Mouse (Mus musculus): ENCODE data around the gene Lrfn3. TPM values are rescaled to one million over a fixed set of nuclear protein-coding genes. Genes with fewer than 3 reads are reported as not detected.

Gene Lrfn3
- polyA plus RNA-seq, 1 experiment from 2014 or later, result 7.4 TPM

DNA sequence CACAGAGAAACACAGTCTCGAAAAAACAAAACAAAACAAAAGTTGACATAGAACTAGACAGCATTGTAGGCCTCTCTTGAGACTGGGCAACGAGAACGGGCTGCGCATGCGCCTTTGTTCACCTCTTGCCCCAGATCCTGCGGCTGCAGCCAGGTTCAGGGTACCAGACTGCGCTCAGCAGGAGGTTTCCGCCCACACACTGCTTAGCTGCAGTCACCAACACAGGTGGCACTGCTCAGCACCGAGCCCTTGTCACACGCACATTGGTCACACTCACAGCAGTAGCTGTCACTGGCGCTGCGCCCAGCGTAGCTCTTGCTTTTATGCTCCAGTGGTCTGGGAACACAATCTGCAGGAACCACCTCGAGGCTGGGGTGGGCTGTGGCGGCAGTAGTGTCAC is 35.4 kb downstream of the Lrfn3 start:
- peaks cover 9% of the 10 kb centered on the region for H3K4me1 ChIP-seq (ENCODE audit: insufficient read depth)
- H3K27me3 ChIP-seq (ENCODE audit: insufficient read depth, low read length), result no peaks in the 10 kb centered on the region
- H3K27ac ChIP-seq (ENCODE audit: low read depth), result no peak overlapping the region
- H3K4me3 ChIP-seq (ENCODE audit: low read depth, low read length), result no peak overlapping the region
- ATAC-seq, result no peak
- H3K4me2 ChIP-seq (ENCODE audit: low read depth, low read length), result no peak overlapping the region
- no peak overlapping the region for H3K9ac ChIP-seq (replicated peaks)
- whole genome bisulfite sequencing (ENCODE audit: insufficient replicate concordance), result 64% methylated on average over 15 of the region's 15 CpGs
- H3K36me3 ChIP-seq (replicated peaks; ENCODE audit: insufficient read depth, low read length), result no peaks in the 10 kb centered on the region
- peaks cover 2% of the 10 kb centered on the region; the same call in 1 of the 2 replicates for H3K9me3 ChIP-seq (ENCODE audit: low read length)
- TF ChIP-seq EP300 (IDR thresholded peaks at IDR 0.05; ENCODE audit: low read depth) (no peak), CTCF (IDR thresholded peaks at IDR 0.05; ENCODE audit: low read depth) (no peak)
- DNase-seq, result no peak

GRCm38 (mm10) chr7:30326427-30326826 is 36.1 kb downstream of the Lrfn3 start:
- no peak for DNase-seq
- H3K27ac ChIP-seq (ENCODE audit: low read depth), result no peak overlapping the region
- no peaks in the 10 kb centered on the region for H3K27me3 ChIP-seq (ENCODE audit: insufficient read depth, low read length)
- no peak for ATAC-seq
- no peaks in the 10 kb centered on the region for H3K36me3 ChIP-seq (replicated peaks; ENCODE audit: insufficient read depth, low read length)
- H3K4me3 ChIP-seq (ENCODE audit: low read depth, low read length), result no peak overlapping the region
- no peak overlapping the region for H3K9ac ChIP-seq (replicated peaks)
- no peak overlapping the region for H3K4me2 ChIP-seq (ENCODE audit: low read depth, low read length)
- peaks cover 11% of the 10 kb centered on the region for H3K4me1 ChIP-seq (ENCODE audit: insufficient read depth)
- peaks cover 2% of the 10 kb centered on the region; the same call in 1 of the 2 replicates for H3K9me3 ChIP-seq (ENCODE audit: low read length)
- no peak for TF ChIP-seq EP300 (IDR thresholded peaks at IDR 0.05; ENCODE audit: low read depth)
- TF ChIP-seq CTCF (IDR thresholded peaks at IDR 0.05; ENCODE audit: low read depth), result no peak

GRCm38 (mm10) chr7:30325364-30325763 is 37.2 kb downstream of the Lrfn3 start:
- Histone ChIP-seq H3K4me2 (ENCODE audit: low read depth, low read length) (no peak overlapping the region), H3K9me3 (ENCODE audit: low read length) (peaks cover 2% of the 10 kb centered on the region; the same call in 1 of the 2 replicates), H3K27me3 (ENCODE audit: insufficient read depth, low read length) (no peaks in the 10 kb centered on the region), H3K4me3 (ENCODE audit: low read depth, low read length) (no peak overlapping the region), H3K4me1 (ENCODE audit: insufficient read depth) (peaks cover 21% of the 10 kb centered on the region), H3K27ac (ENCODE audit: low read depth) (no peak overlapping the region), H3K36me3 (replicated peaks; ENCODE audit: insufficient read depth, low read length) (no peaks in the 10 kb centered on the region), H3K9ac (replicated peaks) (no peak overlapping the region)
- DNase-seq (peak; percentile 74), ATAC-seq (no peak)
- TF ChIP-seq EP300 (IDR thresholded peaks at IDR 0.05; ENCODE audit: low read depth) (no peak), CTCF (IDR thresholded peaks at IDR 0.05; ENCODE audit: low read depth) (peak; percentile 82)
- 45% methylated on average over 2 of the region's 2 CpGs for WGBS (ENCODE audit: insufficient replicate concordance)

DNA sequence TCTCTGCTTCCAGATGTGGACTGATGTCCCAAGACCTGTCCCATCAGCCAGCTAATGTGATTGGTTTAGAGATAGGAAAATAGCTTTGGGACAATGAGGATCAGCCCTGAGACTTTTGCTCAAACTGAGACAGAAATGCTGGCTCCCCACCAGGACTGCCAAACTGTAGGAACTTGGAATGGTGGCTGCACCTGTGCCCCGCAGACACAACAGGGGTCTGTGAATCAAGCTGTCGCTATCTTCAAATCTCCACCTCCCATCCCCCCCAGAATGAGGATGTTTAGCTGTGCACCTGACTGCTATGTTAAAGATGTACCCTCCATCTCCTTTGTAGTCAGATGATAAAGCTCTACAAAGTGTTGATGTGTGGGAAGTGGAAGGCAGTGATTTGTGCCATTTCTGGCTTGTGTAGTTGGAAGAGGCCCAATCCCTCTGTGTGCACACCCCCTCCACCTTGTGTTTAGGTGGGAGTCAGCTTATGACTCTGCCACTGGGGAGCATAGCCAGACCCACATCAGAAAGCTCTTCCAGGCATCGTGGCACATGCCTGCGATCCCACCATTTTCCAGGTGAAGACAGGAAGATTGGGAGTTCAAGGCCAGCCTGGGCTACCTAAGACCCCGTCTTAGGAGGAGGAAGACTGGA is 38.1 kb downstream of the Lrfn3 start:
- Histone ChIP-seq H3K36me3 (replicated peaks; ENCODE audit: insufficient read depth, low read length) (no peaks in the 10 kb centered on the region), H3K9me3 (ENCODE audit: low read length) (peaks cover 2% of the 10 kb centered on the region; the same call in 1 of the 2 replicates), H3K4me2 (ENCODE audit: low read depth, low read length) (no peak overlapping the region), H3K4me3 (ENCODE audit: low read depth, low read length) (no peak overlapping the region), H3K27ac (ENCODE audit: low read depth) (no peak overlapping the region), H3K27me3 (ENCODE audit: insufficient read depth, low read length) (no peaks in the 10 kb centered on the region), H3K4me1 (ENCODE audit: insufficient read depth) (peaks cover 21% of the 10 kb centered on the region), H3K9ac (replicated peaks) (no peak overlapping the region)
- no peak for DNase-seq
- 73% methylated on average over 5 of the region's 5 CpGs for WGBS (ENCODE audit: insufficient replicate concordance)
- TF ChIP-seq EP300 (IDR thresholded peaks at IDR 0.05; ENCODE audit: low read depth) (no peak), CTCF (IDR thresholded peaks at IDR 0.05; ENCODE audit: low read depth) (no peak)
- ATAC-seq, result no peak

DNA sequence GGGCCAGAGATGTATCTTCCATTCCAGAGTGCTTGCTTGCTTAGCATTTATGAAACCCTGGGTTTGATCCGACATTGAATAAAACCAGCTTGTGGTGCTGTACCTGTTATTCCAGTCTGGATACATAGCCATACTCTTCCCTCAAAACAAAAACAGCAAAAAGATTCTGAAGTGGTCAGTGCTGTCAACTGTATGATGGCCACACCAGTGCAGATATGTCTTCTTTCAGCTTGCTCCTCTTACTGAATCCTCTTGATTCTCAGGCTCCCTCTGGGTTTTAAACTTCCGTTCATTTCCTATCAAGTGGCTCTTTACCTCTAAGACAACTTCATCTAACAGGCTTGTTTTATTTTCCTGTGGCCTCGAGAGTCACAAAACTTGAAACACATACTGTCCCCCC is 38.8 kb downstream of the Lrfn3 start, which contains the start of gene Sdhaf1:
Gene Sdhaf1 (minus strand): TSS at position 101 of the 400 bp plus-strand sequence.
- TF ChIP-seq EP300 (IDR thresholded peaks at IDR 0.05; ENCODE audit: low read depth) (no peak), CTCF (IDR thresholded peaks at IDR 0.05; ENCODE audit: low read depth) (no peak)
- H3K27ac ChIP-seq (ENCODE audit: low read depth), result peak within 1 kb of the TSS; percentile 93
- 69% methylated on average over 3 of the region's 3 CpGs for WGBS (ENCODE audit: insufficient replicate concordance)
- H3K4me1 ChIP-seq (ENCODE audit: insufficient read depth), result peaks cover 21% of the 10 kb centered on the region
- no peak for DNase-seq
- H3K4me2 ChIP-seq (ENCODE audit: low read depth, low read length), result peak within 1 kb of the TSS; percentile 89
- H3K4me3 ChIP-seq (ENCODE audit: low read depth, low read length), result peak within 1 kb of the TSS; percentile 68
- no peaks in the 10 kb centered on the region for H3K36me3 ChIP-seq (replicated peaks; ENCODE audit: insufficient read depth, low read length)
- H3K9ac ChIP-seq (replicated peaks), result peak within 1 kb of the TSS; percentile 74
- no peak for ATAC-seq
- H3K9me3 ChIP-seq (ENCODE audit: low read length), result peaks cover 2% of the 10 kb centered on the region; the same call in 1 of the 2 replicates
- no peaks in the 10 kb centered on the region for H3K27me3 ChIP-seq (ENCODE audit: insufficient read depth, low read length)

DNA sequence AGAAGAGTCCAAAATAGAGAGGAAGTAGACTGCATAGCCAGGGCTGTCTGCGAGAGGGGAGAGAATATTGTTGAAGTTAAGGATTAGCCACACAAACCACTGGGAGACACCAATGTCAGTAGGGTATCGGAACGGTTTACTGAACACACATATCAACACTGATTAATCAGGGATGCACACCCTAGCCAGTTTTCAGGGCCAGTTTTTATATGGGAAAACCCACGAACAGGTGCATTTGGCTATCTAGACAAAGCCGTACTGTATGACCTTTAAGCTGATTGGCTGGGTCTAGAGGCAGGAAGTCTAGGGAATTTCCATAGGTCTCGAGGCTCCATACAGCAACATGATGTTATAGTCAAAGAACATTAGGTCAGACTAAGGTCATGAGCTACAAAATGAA is 39.7 kb downstream of the Lrfn3 start:
- Histone ChIP-seq H3K4me3 (ENCODE audit: low read depth, low read length) (peak overlapping the region; percentile 68), H3K36me3 (replicated peaks; ENCODE audit: insufficient read depth, low read length) (no peaks in the 10 kb centered on the region), H3K9me3 (ENCODE audit: low read length) (peaks cover 2% of the 10 kb centered on the region; the same call in 1 of the 2 replicates), H3K9ac (replicated peaks) (peak overlapping the region; percentile 74), H3K27ac (ENCODE audit: low read depth) (peak overlapping the region; percentile 93), H3K4me1 (ENCODE audit: insufficient read depth) (peaks cover 21% of the 10 kb centered on the region), H3K4me2 (ENCODE audit: low read depth, low read length) (peak overlapping the region; percentile 89), H3K27me3 (ENCODE audit: insufficient read depth, low read length) (no peaks in the 10 kb centered on the region)
- TF ChIP-seq CTCF (IDR thresholded peaks at IDR 0.05; ENCODE audit: low read depth) (no peak), EP300 (IDR thresholded peaks at IDR 0.05; ENCODE audit: low read depth) (no peak)
- DNase-seq (no peak), ATAC-seq (peak; percentile 9)
- 6% methylated on average over 6 of the region's 6 CpGs for WGBS (ENCODE audit: insufficient replicate concordance)

All from liver, postnatal 0 days (tissue).